Mouse (Mus musculus): Measurements from ENCODE around the gene Golim4.
"Not testable (repeated sequence)": the region's sequence is repeated elsewhere in the genome, so short reads cannot be mapped to it uniquely, and the experiment has no call there.

The Golim4 gene

DNA sequence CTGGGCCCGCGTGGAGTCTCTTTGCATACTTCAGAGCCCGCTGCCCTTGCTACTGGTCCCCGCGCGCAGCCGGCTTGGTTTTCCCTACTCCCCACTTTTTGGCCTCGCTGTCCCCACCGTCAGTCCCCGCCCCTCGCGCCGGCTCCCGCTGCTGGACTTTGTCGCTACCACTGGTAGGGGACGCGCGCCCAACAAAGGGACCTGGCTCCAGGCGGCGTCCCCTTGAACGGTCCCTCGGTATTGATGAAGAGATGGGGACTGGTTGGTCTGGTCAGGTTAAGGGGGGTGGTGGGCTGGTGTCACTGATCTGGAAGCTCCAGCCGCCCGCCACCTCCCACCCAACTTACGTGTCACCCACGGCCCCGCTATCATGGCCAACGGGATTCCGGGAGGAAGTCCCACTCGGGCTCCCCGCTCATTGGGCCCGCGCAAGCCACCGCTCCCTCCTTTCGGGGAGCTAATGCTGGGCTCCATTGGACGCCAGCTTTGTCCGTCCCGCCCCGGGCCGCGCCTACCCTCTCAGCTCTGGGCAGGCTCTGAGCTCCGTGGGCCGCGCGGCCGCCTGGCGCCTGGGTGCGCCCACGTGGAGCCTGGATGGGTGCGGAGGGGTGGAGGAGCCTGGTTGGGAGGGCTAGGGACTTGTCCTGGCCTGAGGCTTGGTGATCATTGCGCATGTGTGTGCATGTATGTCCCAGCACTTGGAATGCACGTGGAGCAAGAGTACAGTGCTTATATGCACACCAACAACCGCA lies at the start of gene Golim4:
Golim4 (minus strand) TSS at position 399 of the 752 bp plus-strand sequence.
- DNase-seq (ENCODE audit: low read depth, low spot score) = peak; percentile 76

DNA sequence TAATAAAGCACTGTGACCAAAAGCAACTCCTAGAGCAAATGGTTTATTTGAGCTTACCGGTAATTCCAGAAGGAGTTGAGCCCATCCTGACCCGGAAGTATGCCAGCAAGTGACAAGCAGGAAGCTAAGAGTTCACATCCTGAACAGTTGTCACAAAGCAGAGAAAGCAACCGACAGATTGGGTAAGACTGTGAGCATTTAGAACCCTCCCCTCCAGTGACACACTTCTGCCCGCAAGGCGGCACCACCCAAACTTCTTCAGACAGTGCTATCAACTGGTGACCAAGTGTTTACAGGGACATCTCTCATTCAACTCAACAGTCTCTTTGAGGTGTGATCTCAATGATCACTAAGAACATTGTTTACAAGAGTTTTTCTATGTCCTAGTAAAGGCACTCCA lies 48.9 kb upstream of the Golim4 start:
- no peak for DNase-seq (ENCODE audit: low read depth, low spot score)

DNA sequence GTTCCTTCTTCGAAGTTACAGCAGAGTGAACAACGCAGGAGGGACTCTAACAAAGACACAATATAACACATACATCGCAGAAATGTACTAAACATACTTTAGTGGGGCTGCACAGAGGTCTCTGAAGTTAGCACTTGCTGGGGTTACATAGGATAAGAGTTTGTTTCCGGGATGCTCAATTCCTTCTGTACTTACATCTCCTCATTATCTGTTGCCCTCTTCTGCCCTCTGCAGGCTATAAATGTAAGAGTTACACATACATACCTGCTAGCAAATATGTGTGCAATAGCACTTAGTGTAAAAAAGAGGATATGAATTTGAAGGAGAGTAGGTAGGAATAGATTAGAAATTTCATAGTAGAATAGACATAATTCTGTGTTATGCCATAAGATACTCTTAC lies 44.4 kb upstream of the Golim4 start:
- DNase-seq (ENCODE audit: low read depth, low spot score) = peak; percentile 25

DNA sequence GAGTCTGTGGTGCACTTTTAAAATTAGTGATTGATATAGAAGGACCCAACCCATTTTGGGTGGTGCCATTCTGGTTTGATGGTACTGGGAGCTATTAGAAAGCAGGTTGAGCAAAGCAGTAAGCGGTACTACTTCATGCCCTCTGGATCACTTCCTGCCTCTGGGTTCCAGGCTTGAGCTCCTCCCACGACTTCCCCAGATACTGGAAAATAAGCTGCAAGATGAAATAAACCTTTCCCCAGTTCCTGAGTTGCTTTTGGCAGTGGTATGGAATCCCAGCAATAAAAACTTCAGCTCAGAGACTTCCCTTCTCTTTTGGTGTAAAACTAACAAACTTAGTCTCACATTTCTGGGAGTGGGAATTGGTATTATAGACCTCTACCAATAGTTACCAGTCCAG lies 43.7 kb upstream of the Golim4 start:
- DNase-seq (ENCODE audit: low read depth, low spot score) = no peak

DNA sequence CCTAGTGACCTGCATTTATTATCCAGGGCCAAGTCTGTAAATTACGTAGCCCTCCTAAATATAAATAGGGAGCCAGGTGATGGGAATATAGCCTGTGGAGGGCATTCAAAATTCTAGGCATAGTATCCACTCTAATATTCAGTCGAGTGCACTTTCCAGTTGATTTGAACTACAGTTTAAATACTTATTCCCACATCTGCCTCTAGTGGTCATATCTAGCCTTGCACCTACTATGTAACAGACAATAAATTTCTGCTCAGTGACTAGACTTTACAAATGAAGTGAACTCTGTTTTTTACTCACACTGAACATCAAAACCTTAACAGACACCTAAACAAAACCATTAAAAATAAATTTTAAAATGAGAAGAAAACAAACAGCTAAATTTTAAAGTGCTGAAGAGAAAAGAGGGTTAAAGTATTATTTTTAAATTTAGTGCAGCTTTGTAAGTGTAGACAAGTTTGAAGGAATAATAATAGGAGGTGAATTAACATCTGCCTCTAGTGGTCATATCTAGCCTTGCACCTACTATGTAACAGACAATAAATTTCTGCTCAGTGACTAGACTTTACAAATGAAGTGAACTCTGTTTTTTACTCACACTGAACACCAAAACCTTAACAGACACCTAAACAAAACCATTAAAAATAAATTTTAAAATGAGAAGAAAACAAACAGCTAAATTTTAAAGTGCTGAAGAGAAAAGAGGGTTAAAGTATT lies 24.4 kb upstream of the Golim4 start:
- not testable (repeated sequence) for DNase-seq (ENCODE audit: low read depth, low spot score)

DNA sequence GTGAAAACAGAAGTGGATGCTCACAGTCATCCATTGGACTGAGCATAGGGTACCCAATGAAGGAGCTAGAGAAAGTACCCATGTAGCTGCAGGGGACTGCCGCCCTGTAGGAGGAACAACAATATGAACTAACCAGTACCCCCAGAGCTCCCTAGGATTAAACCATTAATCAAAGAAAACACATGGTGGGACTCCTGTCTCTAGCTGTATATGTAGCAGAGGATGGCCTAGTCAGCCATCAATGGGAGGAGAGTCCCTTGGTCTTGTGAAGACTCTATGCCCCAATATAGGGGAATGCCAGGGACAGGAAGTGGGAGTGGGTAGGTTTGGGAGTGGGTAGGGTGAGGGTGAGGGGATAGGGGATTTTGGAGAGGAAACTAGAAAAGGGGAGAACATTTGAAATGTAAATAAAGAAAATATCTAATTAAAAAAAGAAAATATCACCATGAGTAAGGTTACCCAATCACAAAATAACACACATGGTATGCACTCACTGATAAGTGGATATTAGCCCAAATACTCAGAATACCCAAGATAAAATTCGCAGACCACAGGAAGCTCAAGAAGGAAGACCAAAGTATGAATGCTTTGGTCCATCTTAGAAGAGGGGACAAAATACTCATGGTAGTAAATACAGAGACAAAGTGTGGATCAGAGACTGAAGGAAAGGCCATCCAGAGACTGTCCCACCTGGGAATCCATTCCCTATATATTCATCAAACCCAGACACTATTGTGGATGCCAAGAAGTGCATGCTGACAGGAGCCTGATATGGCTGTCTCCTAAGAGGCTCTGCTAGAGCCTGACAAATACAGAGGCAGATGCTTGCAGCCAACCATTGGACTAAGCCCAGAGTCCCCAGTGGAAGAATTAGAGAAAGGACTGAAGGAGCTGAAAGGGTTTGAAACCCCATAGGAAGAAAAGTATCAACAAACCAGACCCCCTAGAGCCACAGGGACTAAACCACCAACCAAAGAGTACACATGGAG lies 6.3 kb upstream of the Golim4 start:
- not testable (repeated sequence) for DNase-seq (ENCODE audit: low read depth, low spot score)

DNA sequence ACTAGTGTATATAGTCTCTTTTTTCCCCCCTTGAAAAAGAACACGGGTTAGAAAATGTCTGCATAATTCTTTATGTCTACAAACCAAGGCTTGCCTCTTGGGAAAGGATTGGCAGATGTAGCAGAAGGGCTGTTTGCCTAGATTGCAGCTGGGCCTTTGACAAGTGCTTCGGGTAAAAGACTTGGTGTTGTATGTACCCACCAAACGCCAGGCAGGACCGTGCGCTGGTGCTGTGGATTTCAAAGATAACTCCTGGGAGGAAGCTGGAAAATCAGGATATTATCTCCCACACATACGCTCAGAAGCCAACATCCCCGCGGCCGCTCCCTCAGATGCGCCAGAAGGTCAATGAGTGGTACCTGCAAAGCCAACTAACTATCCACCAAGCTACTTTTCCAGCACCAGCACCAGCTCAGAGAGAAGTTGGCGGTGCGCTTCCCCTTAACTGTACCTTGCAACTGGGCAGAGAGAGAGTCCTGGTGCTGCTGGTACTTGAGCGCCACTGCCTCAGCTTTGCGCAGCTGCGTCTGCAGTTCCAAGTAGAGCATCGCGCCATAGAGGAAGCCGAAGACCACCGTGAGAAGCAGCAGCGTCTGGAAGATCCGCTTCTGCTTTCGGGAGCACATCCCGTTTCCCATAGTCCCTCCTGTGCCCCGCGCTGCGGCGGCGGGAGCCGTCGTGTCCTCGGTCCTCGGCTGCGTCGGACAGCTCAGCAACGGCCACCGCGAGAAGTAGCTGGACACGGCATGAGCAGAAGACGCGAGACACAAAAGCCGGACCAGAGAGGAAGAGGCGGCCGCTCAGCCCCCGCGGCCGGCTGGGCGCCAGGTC lies 873 bp downstream of the Golim4 start:
- DNase-seq (ENCODE audit: low read depth, low spot score) = no peak

DNA sequence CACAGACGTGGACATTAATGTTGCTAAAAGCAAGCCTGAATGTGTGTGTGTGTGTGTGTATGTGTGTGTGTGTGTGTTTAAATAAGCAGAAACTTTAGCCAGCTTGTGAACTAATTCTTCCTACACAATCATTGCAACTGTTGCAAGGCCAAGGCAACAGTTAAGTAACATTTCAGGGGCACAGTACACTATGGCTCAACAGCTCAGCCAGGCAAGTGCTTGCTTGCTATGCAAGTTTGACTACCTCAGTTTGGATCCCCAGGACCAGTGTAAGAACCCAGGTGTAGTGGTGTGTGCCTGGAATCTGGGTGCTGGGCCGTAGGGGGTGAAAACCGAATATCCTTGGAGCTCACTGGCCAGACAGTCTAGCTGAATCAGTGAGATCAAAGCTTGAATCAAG lies 2.6 kb downstream of the Golim4 start:
- no peak for DNase-seq (ENCODE audit: low read depth, low spot score)

DNA sequence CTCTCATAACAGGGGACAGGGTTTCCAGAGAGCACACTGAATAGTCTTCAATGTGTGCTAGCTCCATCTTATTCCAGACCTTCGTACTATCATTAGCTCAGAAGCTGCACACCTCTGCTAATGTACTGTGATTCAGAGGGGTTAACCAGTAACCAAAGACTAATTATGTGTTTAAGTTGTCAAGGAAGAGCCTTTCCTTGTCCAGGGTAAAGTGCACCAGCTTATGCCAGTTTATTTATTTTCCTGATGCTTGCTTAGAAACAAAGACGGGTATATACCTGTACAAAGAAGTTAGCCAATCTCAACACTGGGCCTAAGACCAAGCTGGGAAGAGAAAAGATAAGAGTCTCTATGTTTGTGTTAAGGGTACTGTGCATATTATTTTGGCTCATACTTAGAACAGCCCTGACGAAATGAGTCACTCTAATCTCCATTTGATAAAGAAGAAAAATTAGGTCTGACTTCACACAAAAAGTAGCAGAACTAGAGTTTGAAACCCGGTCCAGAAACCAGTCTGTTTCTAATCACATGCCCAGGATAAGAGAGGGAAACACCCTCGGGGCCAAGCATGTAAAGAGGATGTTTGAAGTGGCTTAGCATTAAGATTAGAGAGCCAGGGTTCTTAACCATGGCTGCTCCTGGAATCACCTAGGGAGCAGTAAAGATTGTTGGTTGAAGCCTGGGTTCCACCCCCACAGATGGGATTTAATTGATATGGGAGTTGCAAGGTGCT lies 4.3 kb downstream of the Golim4 start:
- DNase-seq (ENCODE audit: low read depth, low spot score) = no peak

DNA sequence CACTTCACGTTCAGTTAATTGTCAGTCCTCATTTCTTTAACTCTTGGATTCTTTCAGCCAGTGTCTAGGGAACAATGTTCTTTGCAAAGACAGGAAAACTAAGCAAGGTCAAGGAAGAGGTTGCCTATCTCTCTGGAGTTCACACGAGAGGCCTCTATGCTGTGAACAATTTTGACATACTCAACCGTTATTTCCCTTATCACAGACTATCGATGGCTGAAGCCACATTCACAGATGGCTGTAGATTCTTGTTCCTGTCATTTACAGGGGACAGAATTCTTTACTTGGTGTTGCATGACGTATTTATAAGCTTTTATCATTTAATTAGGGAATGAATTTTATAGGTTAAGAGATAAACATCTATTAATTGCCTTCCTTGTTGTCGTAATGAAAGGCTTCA lies 5.9 kb downstream of the Golim4 start:
- DNase-seq (ENCODE audit: low read depth, low spot score) = no peak

DNA sequence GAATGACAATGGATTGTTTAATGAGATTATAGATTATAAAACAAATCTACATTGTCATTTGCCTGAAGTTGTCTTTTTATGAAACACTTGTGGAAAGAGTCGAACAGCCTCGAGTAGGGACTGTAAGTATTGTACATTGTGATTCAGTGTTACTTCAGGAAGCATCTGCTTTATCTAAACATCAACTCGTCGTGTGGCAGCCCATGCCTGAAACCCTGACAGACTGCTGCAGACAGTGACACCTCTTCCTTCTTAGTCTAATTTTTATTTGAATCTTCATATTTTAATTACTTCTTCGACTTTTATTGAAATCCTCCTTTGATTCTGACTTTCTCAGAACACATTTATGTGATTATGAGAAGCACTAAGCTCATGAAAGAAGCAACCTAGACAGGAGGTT lies 7.4 kb downstream of the Golim4 start:
- DNase-seq (ENCODE audit: low read depth, low spot score) = no peak

DNA sequence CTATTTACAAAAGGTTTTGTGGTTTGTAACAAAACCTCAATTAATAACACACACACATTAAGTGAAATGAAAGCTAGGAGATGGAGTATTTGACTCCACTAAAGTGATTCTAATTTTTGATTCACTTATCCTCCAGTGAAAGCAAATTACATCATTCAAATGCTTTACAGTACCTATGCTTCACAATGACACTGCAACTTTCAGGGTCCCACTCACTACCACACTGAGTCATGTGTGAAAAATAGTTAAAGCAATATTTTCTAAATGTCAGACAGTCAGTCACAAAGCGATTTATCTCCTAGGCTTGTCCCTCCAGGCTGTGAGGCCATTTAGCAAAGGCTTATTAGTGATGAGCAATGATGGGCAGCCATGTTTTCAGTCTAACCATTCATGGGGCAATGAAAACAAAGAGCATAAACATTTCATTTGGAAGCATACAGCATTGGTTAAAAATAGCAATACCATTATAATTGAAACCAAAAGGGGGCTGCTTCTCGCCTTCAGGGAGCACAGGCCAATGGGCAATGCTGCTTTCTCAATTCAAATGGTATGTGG lies 8.1 kb downstream of the Golim4 start:
- no peak for DNase-seq (ENCODE audit: low read depth, low spot score)

DNA sequence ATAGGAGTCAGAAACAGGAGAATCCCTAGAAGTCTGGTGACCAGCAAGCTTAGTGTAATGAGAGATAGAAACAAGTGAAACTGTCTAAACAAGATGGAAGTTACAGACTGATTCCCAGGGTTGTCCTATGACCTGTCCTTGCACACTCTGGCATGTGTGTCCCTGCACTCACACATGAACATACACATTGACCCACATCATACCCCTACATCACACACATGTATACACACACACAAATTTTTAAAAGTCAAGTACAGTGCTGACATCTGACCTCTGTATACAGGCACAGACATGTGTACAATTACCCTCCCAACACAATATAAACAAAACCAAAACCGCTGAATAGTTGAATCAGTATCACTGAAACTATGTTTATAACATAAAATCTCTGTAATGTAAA lies 8.7 kb downstream of the Golim4 start:
- DNase-seq (ENCODE audit: low read depth, low spot score) = no peak

DNA sequence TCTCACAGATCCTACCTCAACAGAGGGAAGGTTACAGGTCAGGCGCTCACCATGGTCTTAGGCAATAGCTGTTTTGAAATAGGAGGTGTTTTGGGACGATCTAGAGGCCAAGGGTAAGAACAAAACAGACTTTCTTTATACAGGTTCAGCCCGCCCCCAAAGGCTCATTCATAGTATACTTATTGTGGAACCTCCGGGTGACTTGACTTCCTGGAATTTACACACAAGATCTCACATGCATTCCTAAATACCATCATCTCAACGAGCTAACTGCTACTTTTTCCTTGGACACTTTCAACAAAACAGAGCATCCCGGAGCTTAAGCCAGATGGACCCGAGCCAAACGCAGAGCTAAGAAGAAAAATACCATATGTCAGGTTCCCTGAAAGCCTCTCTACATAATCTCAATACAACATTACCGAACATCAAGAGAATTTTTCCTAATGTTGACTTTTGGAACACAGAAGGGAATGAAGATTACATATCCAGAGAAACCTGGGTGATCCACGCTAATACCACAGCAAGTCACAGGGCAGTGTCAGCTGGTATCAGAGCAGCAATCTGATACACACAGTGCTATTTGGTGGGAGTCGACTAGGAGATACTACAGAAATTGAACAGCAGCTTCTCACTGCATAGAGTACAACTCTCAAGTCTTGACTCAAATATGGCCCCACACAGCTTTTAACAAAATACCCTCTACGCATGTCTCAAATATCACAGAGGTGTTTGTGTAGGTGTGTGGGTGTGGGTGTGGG lies 14.3 kb downstream of the Golim4 start:
- no peak for DNase-seq (ENCODE audit: low read depth, low spot score)

DNA sequence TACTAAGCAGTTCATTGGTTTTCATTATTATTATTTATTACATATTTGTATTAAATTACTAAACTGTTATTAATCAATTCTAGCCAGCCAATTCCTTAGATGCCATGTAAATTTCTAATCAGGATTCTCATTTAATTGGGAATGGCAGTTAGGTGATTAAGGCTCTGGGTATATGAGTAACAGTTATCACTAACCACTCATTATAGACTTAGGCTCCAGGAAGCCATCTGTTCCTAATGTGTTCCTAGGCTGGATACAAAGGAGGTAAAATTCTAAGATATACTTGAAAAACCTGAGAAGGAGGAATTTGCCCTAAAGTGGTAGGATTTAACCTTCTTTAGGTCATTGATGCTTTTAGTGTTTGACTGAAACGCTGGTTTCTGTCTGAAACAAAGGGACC lies 14.9 kb downstream of the Golim4 start:
- no peak for DNase-seq (ENCODE audit: low read depth, low spot score)

DNA sequence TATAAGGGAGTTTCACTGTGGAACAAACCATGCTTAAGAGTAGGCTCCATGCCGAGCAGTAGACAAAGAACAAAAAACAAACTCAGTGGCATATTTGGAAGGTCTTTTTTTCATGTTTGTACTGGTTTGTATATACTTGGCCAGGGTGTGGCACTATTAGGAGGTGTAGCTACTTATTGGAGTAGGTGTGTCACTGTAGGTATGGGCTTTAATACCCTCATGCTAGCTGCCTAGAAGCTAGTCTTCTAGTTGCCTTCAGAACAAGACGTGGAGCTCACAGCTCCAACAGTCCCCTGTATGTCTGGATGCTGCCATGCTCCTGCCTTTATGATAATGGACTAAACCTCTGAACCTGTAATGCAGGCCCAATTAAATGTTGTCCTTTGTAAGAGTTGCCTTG lies 20.6 kb downstream of the Golim4 start:
- no peak for DNase-seq (ENCODE audit: low read depth, low spot score)

DNA sequence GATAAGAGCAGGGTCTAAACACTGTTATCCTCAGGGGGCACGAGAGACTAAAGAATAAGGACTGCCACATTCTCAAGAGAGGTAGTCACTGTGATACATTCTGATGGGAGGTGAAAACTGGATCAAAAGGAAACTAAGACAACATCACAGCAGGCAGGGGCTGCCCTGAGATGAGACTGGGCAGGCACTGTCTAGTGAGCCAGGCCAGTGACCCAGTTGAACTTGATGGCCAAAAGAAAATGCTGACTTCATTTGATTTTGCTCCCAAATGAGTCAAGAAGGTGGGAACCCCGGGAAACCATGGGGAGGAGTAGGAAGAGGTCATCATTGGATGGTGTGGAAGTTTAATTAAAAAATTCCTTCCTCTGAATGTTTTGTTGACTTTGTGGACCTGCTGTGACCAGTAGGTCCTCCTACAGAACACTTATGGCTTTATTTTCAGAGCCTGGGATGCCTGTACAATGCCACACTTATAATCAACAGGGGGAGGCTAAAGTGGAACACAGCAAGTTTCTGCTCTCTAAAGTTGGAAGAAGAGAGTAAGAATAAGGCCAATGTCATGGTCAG lies 26.0 kb downstream of the Golim4 start:
- DNase-seq (ENCODE audit: low read depth, low spot score) = no peak

DNA sequence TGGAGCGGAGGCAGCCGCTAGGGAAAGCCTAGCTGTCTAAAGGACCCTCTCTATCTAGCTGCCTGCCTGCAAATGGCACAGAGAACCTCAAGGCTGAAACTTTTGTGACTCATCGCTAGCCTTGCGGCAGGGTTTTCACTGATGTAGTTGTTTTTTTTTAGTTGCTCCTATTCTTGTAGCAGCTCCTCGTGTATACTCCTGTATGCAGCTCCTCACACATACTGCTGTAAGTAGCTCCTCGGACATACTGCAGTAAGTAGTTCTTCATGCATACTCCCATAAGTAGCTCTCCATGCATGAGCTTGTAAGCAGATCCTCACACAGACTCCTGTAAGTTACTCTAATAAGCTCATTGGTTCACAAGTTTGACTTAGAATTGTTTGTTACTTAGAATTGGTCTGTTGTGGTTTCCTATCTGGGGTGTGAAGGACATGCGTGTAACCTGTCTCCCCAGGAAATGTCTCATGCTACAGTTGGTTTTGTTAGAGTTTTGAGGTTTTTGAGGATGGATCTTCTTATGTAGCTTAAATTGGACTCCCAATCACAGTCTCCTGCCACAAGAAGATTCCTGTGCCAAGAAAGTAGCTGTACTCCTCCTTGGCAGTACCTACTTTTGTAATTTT lies 26.7 kb downstream of the Golim4 start:
- no peak for DNase-seq (ENCODE audit: low read depth, low spot score)

DNA sequence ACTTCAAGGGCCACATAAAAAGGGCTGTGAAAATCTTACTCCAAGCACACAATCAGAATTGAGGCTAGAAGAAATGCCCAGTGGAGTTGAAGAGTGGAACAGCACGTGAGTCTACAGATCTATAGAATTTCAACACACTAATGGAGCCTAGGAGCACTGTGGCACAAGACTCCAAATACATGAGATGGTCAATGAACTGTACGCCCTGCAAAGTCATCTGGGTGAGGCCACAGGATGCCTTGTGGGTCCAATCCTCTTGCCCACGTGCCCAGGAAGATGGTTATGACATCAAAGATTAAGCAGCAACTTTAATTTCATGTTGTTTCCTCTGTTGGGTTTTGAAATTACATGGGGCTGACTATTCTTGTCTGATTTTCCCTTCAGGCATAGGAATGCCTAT lies 30.4 kb downstream of the Golim4 start:
- no peak for DNase-seq (ENCODE audit: low read depth, low spot score)

Data from retina, adult 2 months (tissue).